Mouse (Mus musculus) kidney, postnatal 0 days (tissue): ENCODE data around the gene Ddx43. TPM values are rescaled to one million over a fixed set of nuclear protein-coding genes. Genes with fewer than 3 reads are reported as not detected.
A peak's percentile ranks its signal among the peaks of the same experiment; 100 is the strongest.
"Not testable (repeated sequence)": the region's sequence is repeated elsewhere in the genome, so short reads cannot be mapped to it uniquely, and the experiment has no call there.

ENCODE experiments used
- ATAC-seq: fragments of 200-750 bp; cut with Nextera tagmentation; replicated peaks from 2 replicates; pipeline ENCODE4 v1.8.0; 2017; ENCODE audit warnings: low read depth, moderate number of reproducible peaks, moderate TSS enrichment, moderate library complexity; ENCODE audit not compliant: low FRiP score
- DNase-seq: peaks from one replicate; pipeline ENCODE4 v3.0.0-alpha.2; 2016; ENCODE audit warnings: low spot score
- H3K27ac ChIP-seq: fragments of 300-500 bp; sonication (generic); 2 replicates; pipeline ENCODE4 v1.5.1; 2014; ENCODE audit warnings: mild to moderate bottlenecking
- H3K27me3 ChIP-seq: fragments of 300-500 bp; sonication (generic); 2 replicates; pipeline ENCODE4 v1.6.1; 2014; ENCODE audit warnings: low read length, mixed read lengths; ENCODE audit not compliant: insufficient read depth
- H3K36me3 ChIP-seq: fragments of 300-500 bp; sonication (generic); 2 replicates; pipeline ENCODE4 v1.6.1; 2014; ENCODE audit warnings: low read length, mixed read lengths; ENCODE audit not compliant: insufficient read depth
- H3K4me1 ChIP-seq: fragments of 300-500 bp; sonication (generic); replicated peaks from 2 replicates; pipeline ENCODE4 v1.6.1; 2014; ENCODE audit warnings: antibody characterized with exemption, low read length, mixed read lengths; ENCODE audit not compliant: insufficient read depth
- H3K4me2 ChIP-seq: fragments of 300-500 bp; sonication (generic); 2 replicates; pipeline ENCODE4 v1.6.1; 2014; ENCODE audit warnings: mild to moderate bottlenecking, low read length, moderate library complexity, mixed read lengths
- H3K4me3 ChIP-seq: fragments of 300-500 bp; sonication (generic); replicated peaks from 2 replicates; pipeline ENCODE4 v1.5.1; 2014; ENCODE audit warnings: low read depth, low read length
- H3K9ac ChIP-seq: fragments of 300-500 bp; sonication (generic); 2 replicates; pipeline ENCODE4 v1.6.1; 2014; ENCODE audit warnings: low read depth, low read length
- H3K9me3 ChIP-seq: fragments of 300-500 bp; sonication (generic); replicated peaks from 2 replicates; pipeline ENCODE4 v1.6.1; 2016; ENCODE audit warnings: low read length, inconsistent platforms, mixed read lengths
- CTCF ChIP-seq: IDR thresholded peaks from 2 replicates; pipeline ENCODE4 v1.5.1; 2016; ENCODE audit warnings: antibody characterized with exemption, low read depth, mild to moderate bottlenecking, moderate library complexity
- WGBS: fragments of 180-500 bp; shearing (Covaris S2); extraction: QIAGEN DNeasy Blood & Tissue Kit; methylation state at CpG from one replicate; pipeline ENCODE4 v1.1.7; 2014; 5-methylcytosine and 5-hydroxymethylcytosine counted together
- polyA plus RNA-seq: library from polyadenylated mRNA; unstranded; fragments of >200 nt; fragmentation: Nextera tagmentation; extraction: Ambion mirVana; gene quantifications from 2 replicates; pipeline ENCODE4 v1.2.1, GENCODE M21; 2015

Gene Ddx43
- polyA plus RNA-seq = 0.22 TPM in 2 replicates

DNA sequence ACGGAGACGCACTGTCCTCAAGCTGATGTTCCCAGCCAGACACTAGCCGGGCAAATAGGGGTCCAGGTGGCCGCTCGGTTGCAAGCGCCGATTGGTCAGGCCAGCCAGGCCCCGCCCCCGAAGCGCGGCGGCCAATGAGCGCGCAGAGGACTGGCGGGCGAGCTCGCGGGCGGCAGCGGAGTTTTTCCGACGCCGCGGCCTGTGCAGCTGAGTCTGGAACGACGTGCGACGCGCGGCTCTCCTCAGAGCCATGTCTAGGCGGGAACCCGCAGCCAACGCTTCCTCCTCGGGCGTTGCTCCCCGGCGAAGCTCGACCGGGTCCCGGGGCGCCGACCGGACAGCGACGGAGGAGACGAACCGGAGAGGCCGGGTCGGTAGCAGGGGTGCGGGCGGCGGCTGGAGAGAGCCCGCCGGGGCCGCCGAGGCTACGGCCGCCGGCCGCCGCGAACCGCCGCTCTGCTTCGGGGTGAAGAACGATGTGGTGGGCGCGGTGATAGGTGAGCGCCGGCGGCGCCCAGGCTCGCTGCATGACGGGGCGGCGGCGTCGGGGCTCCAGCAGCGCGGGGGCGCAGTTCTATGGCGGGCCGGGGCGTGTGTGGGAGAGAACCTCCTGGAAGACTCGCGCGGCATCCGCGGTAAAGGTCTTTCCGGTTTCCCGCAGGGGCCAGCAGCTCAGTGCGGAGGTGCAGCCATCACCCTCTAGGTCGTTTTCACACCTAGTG is at the start of gene Ddx43:
Ddx43 (plus strand) TSS at position 148 of the 722 bp plus-strand sequence.
- H3K27me3 ChIP-seq = peaks cover 16% of the 10 kb centered on the region
- peak within 1 kb of the TSS; percentile 46; the same call in 1 of the 2 replicates for H3K9ac ChIP-seq
- no peak for TF ChIP-seq CTCF
- H3K36me3 ChIP-seq = no peaks in the 10 kb centered on the region
- peak within 1 kb of the TSS; percentile 54 for H3K4me2 ChIP-seq
- H3K4me1 ChIP-seq = peaks cover 6% of the 10 kb centered on the region
- DNase-seq (peak; percentile 70), ATAC-seq (peak; percentile 91)
- H3K9me3 ChIP-seq = no peaks in the 10 kb centered on the region
- H3K27ac ChIP-seq = no peak within 1 kb of the TSS
- WGBS = 2% methylated on average over 83 of the region's 93 CpGs
- peak within 1 kb of the TSS; percentile 37 for H3K4me3 ChIP-seq

DNA sequence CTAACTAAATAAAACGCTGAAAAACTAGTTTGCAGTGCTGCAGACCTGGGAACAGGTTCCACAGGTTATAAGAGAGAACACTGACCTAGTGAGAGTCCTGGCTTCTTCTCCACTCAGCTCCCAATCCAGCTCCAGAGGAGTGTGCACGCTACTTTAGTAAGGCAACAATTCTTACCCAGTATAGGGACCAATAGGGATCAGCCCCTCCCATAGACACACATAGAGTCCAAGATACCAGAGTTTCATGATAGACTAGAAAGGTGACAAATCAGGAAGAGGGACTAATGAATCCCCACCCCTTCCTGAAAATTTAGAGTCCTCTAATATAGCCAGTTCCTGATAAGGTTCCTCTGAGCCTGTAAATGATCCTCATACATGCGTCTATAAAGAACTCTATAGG is 48.6 kb upstream of the Ddx43 start:
- peak; percentile 68 for ATAC-seq
- Histone ChIP-seq H3K36me3 (no peaks in the 10 kb centered on the region), H3K9me3 (no peaks in the 10 kb centered on the region), H3K4me1 (no peaks in the 10 kb centered on the region), H3K4me2 (no peak overlapping the region), H3K27ac (no peak overlapping the region), H3K4me3 (no peak overlapping the region), H3K27me3 (no peaks in the 10 kb centered on the region), H3K9ac (no peak overlapping the region)
- no peak for DNase-seq
- 64% methylated on average over 3 of the region's 3 CpGs for WGBS
- TF ChIP-seq CTCF = no peak

DNA sequence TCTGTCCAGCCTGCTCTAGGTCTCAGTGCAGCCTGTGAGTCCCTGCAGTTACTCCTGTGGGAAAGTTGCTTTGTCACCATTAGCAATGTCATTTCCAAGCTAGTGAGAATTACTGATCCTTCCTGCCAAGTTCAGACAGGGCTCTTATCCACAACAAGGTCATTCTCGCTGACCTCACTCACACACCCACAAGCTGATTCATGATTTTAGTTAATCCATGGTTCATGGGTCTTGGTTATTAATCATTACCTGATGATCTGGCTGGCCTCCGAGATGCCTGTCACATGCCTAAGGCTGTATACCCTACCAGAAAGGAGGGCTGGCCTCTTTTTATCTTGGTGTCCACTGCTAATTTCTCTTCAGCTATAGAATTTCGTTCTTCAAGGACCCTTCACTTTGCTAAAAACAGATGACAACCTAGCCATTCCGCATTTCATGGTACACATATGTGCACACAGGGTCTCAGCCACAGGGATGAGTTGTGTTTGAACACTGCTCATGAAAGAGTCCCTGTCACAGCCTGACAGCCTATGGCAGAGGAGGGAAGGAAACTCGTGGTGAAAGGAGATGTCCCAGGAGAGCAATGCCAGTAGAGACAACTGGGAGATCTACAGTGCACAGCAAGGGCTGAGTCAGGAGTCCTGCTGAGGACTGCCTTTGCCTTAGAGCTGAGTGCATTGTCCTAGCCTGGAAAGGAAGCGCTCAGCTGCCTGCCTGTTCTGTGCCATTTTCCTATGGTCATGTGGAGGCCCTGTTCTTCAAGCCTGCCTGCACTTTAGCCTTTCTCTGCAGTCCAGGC is 47.2 kb upstream of the Ddx43 start:
- H3K9me3 ChIP-seq, H3K4me1 ChIP-seq, H3K4me2 ChIP-seq, H3K36me3 ChIP-seq, H3K27me3 ChIP-seq, DNase-seq, H3K4me3 ChIP-seq, H3K9ac ChIP-seq: not testable (repeated sequence)
- WGBS = 46% methylated on average over 6 of the region's 6 CpGs
- H3K27ac ChIP-seq = peak overlapping the region; percentile 51; the same call in 1 of the 2 replicates
- ATAC-seq = peak; percentile 91

DNA sequence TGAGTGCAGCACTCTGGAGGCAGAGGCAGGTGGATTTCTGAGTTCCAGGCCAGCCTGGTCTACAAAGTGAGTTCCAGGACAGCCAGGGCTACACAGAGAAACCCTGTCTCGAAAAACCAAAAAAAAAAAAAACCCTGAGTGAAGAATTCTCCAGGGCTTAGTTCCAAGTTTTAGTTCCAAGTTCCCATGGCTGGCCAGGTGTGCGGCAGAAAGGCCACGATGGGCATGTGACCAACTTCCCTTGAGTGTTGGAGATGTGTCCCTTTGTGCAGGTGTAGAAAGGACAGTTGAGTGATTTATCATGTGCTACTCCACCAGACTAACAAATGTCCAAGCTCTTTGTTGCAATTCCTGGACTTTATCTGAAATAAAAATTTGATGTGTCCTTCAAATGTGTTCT is 46.4 kb upstream of the Ddx43 start:
- 0 out of 2 replicates have a peak overlapping the region, but pooled peaks have one; percentile 51 for H3K27ac ChIP-seq
- H3K27me3 ChIP-seq, H3K9me3 ChIP-seq, H3K4me3 ChIP-seq, DNase-seq, H3K9ac ChIP-seq, H3K4me1 ChIP-seq, ATAC-seq, H3K4me2 ChIP-seq, H3K36me3 ChIP-seq: not testable (repeated sequence)
- WGBS = 86% methylated on average over 3 of the region's 3 CpGs

DNA sequence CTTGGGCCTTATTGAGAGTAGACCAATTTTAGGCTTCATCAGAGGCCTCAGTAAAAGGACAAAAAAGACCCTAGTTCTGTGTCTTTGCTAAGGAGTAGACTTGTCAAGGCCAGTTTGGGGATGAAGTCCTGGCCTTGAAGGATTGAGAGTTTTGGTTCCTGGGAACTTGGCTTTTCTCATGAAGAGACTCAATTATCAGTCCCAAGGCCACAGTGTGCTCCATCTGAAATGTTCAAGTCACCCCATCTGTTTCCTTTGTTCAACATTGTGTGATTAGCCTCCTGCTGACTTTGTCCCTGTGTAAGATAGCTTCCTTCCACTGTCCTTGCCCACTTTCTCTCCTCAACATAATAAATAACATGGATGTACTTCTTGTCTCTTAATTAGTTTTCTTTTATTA is 45.6 kb upstream of the Ddx43 start:
- H3K4me2 ChIP-seq, H3K36me3 ChIP-seq, H3K4me3 ChIP-seq, H3K27ac ChIP-seq, ATAC-seq, DNase-seq, H3K9ac ChIP-seq, H3K4me1 ChIP-seq, H3K27me3 ChIP-seq, H3K9me3 ChIP-seq: not testable (repeated sequence)

DNA sequence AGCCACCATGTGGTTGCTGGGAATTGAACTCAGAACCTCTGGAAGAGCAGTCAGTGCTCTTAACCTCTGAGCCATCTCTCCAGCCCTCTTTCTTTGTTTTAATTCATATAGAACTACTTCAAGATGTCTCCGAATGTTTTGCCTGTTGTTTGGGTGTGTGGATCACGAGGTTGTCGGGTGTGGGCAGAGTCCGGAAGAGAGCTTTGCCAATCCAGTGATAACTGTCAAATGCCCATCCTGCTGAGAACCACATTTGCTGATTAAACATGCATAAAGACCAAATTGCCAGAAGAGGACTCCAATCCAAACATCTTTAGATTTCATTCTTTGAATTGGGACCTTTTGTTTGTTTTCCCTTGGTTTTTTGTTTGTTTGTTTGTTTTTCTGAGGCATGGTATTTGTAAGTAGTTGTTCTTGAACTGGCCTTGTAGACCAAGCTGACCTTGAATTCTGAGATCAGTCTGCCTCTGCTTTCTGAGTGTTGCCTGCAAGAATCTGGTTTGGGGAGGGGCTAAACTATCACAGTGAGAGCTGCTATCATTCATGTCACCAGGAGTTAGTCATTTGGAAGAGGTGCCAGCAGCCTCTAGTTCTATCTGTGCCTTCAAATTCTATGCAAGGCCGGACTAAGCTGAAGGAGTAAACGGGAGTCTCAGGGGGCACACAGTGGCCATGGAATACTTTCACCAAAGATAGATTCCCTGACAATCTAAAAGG is 43.9 kb upstream of the Ddx43 start:
- H3K27me3 ChIP-seq = no peaks in the 10 kb centered on the region
- TF ChIP-seq CTCF = no peak
- no peaks in the 10 kb centered on the region for H3K36me3 ChIP-seq
- H3K9ac ChIP-seq = no peak overlapping the region
- no peaks in the 10 kb centered on the region for H3K4me1 ChIP-seq
- no peak overlapping the region for H3K27ac ChIP-seq
- H3K4me3 ChIP-seq = no peak overlapping the region
- H3K9me3 ChIP-seq = no peaks in the 10 kb centered on the region
- 76% methylated on average over 6 of the region's 6 CpGs for WGBS
- no peak overlapping the region for H3K4me2 ChIP-seq
- DNase-seq = no peak
- no peak for ATAC-seq
